Mouse (Mus musculus) lung, embryonic 14.5 days (tissue): ENCODE measurements around the gene Kif3a. TPM values are rescaled to one million over a fixed set of nuclear protein-coding genes. Genes with fewer than 3 reads are reported as not detected.

Experiments
- ATAC-seq: fragments of 200-750 bp; cut with Nextera tagmentation; 2 replicates; pipeline ENCODE4 v1.8.0; 2017; ENCODE audit warnings: mild to moderate bottlenecking, moderate TSS enrichment, moderate library complexity; ENCODE audit not compliant: insufficient read depth
- DNase-seq: peaks from one replicate; pipeline ENCODE4 v3.0.0-alpha.2; 2015
- H3K27ac ChIP-seq: fragments of 300-500 bp; sonication (generic); 2 replicates; pipeline ENCODE4 v1.5.1; 2014; ENCODE audit warnings: low read depth, mild to moderate bottlenecking, moderate library complexity
- H3K27me3 ChIP-seq: fragments of 300-500 bp; sonication (generic); 2 replicates; pipeline ENCODE4 v1.6.1; 2014; ENCODE audit warnings: low read length, control low read depth; ENCODE audit not compliant: insufficient read depth
- H3K36me3 ChIP-seq: fragments of 300-500 bp; sonication (generic); 2 replicates; pipeline ENCODE4 v1.6.1; 2014; ENCODE audit warnings: control low read depth; ENCODE audit not compliant: insufficient read depth
- H3K4me1 ChIP-seq: fragments of 300-500 bp; sonication (generic); 2 replicates; pipeline ENCODE4 v1.6.1; 2014; ENCODE audit warnings: antibody characterized with exemption, control low read depth; ENCODE audit not compliant: insufficient read depth
- H3K4me2 ChIP-seq: fragments of 300-500 bp; sonication (generic); 2 replicates; pipeline ENCODE4 v1.6.1; 2014; ENCODE audit warnings: mild to moderate bottlenecking
- H3K4me3 ChIP-seq: fragments of 300-500 bp; sonication (generic); 2 replicates; pipeline ENCODE4 v1.5.1; 2014; ENCODE audit warnings: low read depth, low read length
- H3K9ac ChIP-seq: fragments of 300-500 bp; sonication (generic); 2 replicates; pipeline ENCODE4 v1.6.1; 2014
- H3K9me3 ChIP-seq: fragments of 300-500 bp; sonication (generic); 2 replicates; pipeline ENCODE4 v1.6.1; 2016; ENCODE audit warnings: low read depth, low read length, control low read depth
- CTCF ChIP-seq: IDR thresholded peaks from 2 replicates; pipeline ENCODE4 v1.5.1; 2016; ENCODE audit warnings: antibody characterized with exemption, low read depth
- WGBS: fragments of 180-500 bp; shearing (Covaris S2); extraction: QIAGEN DNeasy Blood & Tissue Kit; methylation state at CpG from one replicate; pipeline ENCODE4 v1.1.7; 2014; 5-methylcytosine and 5-hydroxymethylcytosine counted together
- polyA plus RNA-seq: library from polyadenylated mRNA; unstranded; fragments of >200 nt; fragmentation: Nextera tagmentation; extraction: Ambion mirVana; gene quantifications from 2 replicates; pipeline ENCODE4 v1.2.1, GENCODE M21; 2014

The Kif3a gene
- 67.9 and 69.7 TPM in 2 replicates for polyA plus RNA-seq

DNA sequence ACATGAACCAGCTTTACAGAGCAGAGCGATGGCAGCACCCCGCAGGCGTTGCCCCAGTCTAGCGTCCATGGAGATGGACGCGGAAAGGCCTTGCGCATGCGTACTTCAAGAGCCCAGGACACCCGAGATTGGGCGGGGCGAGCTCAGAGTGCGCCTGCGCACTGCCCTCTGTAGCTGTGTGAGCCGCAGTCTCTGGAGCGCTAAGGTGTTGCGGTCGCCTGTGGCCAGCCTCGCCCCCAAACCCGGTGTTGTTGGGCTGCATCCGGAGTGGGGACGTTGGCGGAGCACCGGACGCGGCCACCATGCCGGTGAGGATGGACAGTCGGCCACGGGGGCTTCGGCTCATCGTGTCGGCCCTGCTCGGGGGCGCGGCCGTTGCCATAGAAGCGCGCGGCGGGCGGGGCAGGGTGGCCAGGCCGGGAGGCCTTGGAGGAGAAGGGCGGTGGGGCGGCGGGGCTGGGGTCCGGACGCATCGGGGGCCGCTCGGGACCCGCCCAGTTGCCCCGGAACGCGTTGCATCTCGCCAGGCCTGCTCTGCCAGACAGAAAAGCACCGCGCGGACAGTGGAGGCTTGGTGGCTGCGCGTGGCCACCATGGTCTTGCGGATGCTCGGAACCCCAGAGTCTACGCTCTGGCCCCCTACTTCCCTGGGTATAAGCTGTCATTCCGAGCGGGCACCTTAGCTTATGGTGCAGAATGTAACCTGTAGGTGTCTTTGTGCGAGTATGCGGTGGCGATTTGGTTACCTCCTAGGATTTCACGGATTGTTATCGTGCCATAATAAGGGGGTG, at the start of gene Kif3a:
Kif3a (plus strand) TSS at position 156 of the 791 bp plus-strand sequence.
- peak within 1 kb of the TSS; percentile 83 for H3K4me2 ChIP-seq
- no peaks in the 10 kb centered on the region for H3K9me3 ChIP-seq
- peak; percentile 97 for ATAC-seq
- peaks cover 4% of the 10 kb centered on the region; the same call in 1 of the 2 replicates for H3K4me1 ChIP-seq
- H3K27ac ChIP-seq: no peak within 1 kb of the TSS
- no peak for TF ChIP-seq CTCF
- peak; percentile 98 for DNase-seq
- no peaks in the 10 kb centered on the region for H3K36me3 ChIP-seq
- H3K4me3 ChIP-seq: peak within 1 kb of the TSS; percentile 91
- under 1% methylated on average over 63 of the region's 69 CpGs for WGBS
- no peaks in the 10 kb centered on the region for H3K27me3 ChIP-seq
- H3K9ac ChIP-seq: peak within 1 kb of the TSS; percentile 71

DNA sequence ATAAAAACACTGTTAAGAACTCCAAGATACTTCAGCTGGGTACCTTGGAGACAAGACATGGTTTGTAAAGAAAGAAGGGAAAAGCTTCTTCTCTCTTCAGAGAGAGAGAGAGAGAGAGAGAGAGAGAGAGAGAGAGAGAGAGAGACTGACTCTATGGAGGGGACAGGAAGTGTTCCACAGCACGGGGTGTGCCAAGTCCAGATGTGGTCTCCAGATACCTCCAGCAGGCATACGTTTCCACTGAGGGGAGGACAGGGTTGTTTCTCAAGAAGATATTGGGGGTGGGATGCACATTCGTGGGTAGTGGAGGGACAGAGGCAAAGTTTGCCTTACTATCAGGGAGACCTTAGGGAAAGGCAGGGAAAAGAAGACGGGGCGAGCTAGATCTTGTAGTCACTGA, 48.4 kb upstream of the Kif3a start:
- no peak overlapping the region for H3K9ac ChIP-seq
- peak overlapping the region; percentile 87 for H3K4me2 ChIP-seq

DNA sequence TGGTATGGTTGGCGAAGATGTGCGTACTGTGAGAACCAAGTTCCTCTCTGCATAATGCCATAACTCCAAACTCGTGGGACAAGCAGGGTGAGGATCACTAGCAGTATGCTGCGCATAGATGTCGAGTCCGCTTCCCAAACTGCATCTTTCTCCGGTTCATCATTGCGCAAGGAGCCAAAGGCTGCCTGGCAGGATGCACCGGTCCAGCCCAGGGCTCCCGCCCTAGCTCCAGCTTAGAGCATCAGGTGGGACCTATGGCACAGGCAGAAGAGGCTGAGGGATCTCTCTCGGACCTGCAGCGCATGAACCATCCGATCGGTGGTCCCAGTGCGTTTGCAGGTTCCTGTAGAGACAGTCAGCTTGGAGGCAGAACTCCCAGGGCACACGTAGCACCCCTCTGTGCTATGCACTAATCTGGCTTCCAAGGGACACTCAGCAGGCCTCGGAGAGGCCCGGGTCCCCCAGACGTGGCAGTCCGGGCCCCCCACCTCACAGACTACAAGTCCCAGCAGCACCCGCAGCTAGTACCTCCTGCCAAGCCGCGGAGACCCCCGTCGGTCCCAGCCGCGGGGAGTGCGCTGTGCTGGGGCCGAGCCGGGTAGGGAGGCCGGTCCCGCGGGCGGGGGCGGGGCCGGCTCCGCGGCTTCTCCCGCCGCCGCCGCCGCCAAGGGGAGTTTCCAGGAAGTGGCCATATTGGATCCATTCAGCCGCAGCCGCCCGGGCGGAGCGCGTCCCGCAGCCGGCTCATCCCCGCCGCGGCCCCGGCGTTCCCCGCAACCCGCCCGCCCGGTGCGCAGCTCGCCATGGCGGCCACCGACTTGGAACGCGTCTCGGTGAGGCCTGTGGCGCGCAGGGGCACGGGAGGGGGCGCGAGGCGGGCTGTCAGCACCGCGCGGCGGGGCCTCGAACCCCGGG, 47.7 kb upstream of the Kif3a start, which contains the start of gene Sept8:
Sept8 (plus strand) TSS at position 51 of the 915 bp plus-strand sequence.
- H3K4me1 ChIP-seq: peaks cover 27% of the 10 kb centered on the region
- 4% methylated on average over 78 of the region's 79 CpGs for WGBS
- DNase-seq (peak; percentile 82), ATAC-seq (peak; percentile 81)
- peak within 1 kb of the TSS; percentile 85 for H3K9ac ChIP-seq
- H3K4me2 ChIP-seq: peak within 1 kb of the TSS; percentile 87
- peak within 1 kb of the TSS; percentile 84 for H3K27ac ChIP-seq
- H3K27me3 ChIP-seq: no peaks in the 10 kb centered on the region
- peak within 1 kb of the TSS; percentile 78 for H3K4me3 ChIP-seq
- H3K9me3 ChIP-seq: no peaks in the 10 kb centered on the region
- H3K36me3 ChIP-seq: no peaks in the 10 kb centered on the region
- no peak for TF ChIP-seq CTCF

More for the DNA sequence above, 48.4 kb upstream of the Kif3a start:
- Histone ChIP-seq H3K36me3 (no peaks in the 10 kb centered on the region), H3K9me3 (no peaks in the 10 kb centered on the region), H3K27me3 (no peaks in the 10 kb centered on the region), H3K27ac (no peak overlapping the region), H3K4me3 (no peak overlapping the region), H3K4me1 (peaks cover 27% of the 10 kb centered on the region)
- no peak for ATAC-seq
- 36% methylated on average over 5 of the region's 5 CpGs for WGBS
- DNase-seq: no peak
- no peak for TF ChIP-seq CTCF

- Histone ChIP-seq H3K9me3 (no peaks in the 10 kb centered on the region), H3K4me1 (peaks cover 27% of the 10 kb centered on the region), H3K4me3 (peak overlapping the region; percentile 78), H3K4me2 (peak overlapping the region; percentile 87), H3K9ac (peak overlapping the region; percentile 85), H3K27ac (peak overlapping the region; percentile 84), H3K27me3 (no peaks in the 10 kb centered on the region), H3K36me3 (no peaks in the 10 kb centered on the region)
- DNase-seq: peak; percentile 75
- ATAC-seq: peak; percentile 62
- TF ChIP-seq CTCF: no peak
- 2% methylated on average over 24 of the region's 24 CpGs for WGBS
Measured at GRCm38 (mm10) chr11:53520122-53520978, 46.8 kb upstream of the Kif3a start.

GRCm38 (mm10) chr11:53521120-53521820, 45.9 kb upstream of the Kif3a start:
- Histone ChIP-seq H3K4me2 (peak overlapping the region; percentile 87), H3K4me1 (peaks cover 27% of the 10 kb centered on the region), H3K9me3 (no peaks in the 10 kb centered on the region), H3K27me3 (no peaks in the 10 kb centered on the region), H3K4me3 (peak overlapping the region; percentile 78), H3K9ac (peak overlapping the region; percentile 85), H3K36me3 (no peaks in the 10 kb centered on the region), H3K27ac (peak overlapping the region; percentile 52; the same call in 1 of the 2 replicates)
- no peak for ATAC-seq
- no peak for DNase-seq
- WGBS: 30% methylated on average over 16 of the region's 16 CpGs
- TF ChIP-seq CTCF: no peak

DNA sequence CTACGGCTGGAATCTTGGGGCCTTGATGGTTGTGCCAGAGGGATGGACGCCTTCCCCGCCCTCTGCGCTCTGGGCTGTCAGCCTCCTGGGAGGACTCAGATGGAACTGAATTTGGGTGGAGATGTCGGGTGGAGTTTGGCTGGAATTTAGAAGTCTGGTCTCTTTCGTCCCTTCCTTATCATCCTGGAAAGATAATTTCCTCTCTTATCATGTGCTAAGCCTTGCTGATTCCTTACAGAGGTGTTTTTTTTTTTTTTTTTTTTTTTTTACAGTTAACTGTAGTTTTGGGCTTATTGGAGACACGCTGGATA, 45.4 kb upstream of the Kif3a start:
- Histone ChIP-seq H3K9ac (peak overlapping the region; percentile 14; the same call in 1 of the 2 replicates), H3K4me1 (peaks cover 25% of the 10 kb centered on the region), H3K27ac (0 out of 2 replicates have a peak overlapping the region, but pooled peaks have one; percentile 52), H3K36me3 (no peaks in the 10 kb centered on the region), H3K27me3 (no peaks in the 10 kb centered on the region), H3K4me3 (peak overlapping the region; percentile 78; the same call in 1 of the 2 replicates), H3K4me2 (peak overlapping the region; percentile 87), H3K9me3 (no peaks in the 10 kb centered on the region)
- no peak for TF ChIP-seq CTCF
- no peak for DNase-seq
- WGBS: 68% methylated on average over 7 of the region's 7 CpGs
- no peak for ATAC-seq
